Mouse (Mus musculus): Measurements from ENCODE around the gene BC067074. TPM values are rescaled to one million over a fixed set of nuclear protein-coding genes. Genes with fewer than 3 reads are reported as not detected.

BC067074 gene
- total RNA-seq, 2 experiments from 2014 or later = 2.0 to 3.1 TPM

DNA sequence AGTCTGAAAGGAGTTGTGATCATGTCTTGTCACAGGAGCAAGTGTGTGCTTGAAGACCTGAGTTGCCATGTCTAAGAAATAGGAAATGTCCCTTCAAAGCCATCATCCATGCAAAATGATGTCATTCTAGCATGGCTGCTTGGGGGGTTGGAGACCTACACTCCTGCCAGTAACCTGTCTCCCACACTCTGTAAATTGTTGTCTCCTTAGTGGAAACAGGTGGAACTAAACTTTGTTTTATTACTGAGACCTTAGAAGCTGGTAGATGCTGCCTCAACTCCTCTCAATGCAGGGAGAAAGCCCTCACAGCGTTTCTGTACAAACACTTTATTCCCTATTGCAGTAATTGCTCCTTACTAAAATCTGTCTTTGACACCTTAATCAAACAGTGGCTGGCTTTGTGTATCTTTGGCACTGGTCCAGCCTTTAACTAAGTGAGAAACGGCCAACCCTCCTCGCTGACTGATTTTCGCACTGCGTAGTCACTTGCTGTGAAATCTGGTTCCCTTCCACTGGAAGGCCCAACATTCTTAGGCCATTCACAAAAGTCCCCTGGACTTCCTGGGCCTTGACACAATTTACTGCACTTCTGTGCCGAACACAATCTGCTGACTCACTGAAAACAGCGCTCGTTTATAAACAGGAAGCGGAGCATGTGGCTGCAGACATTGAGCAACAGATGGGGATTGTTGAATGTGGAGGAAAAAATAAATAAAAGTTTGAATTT lies 125.0 kb downstream of the BC067074 start:
- intact Hi-C loops (cut with DNase I; ENCODE audit: low total_unique reads) = no loop called here
- DNase-seq = peak; percentile 20

DNA sequence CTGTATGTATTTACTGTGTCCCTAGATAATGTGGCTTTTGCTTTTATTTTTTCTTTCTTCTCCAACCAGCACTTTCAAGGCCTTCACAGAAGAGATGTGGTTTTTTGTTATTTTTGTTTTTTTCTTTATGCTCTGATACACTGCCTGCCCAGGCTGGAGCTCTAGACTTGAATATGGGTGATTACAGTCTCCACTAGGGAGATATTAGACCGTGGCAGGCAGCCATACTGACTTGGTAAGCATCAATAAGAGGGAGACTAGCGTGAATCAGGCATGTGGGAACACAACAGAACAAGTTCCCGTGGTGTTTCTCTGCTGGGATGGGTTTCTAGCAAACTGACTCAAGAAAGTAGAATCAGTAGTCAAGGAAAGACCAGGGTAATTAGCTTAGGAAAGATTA lies 125.7 kb downstream of the BC067074 start:
- intact Hi-C loops (cut with DNase I; ENCODE audit: low total_unique reads) = no loop called here
- no peak for DNase-seq

DNA sequence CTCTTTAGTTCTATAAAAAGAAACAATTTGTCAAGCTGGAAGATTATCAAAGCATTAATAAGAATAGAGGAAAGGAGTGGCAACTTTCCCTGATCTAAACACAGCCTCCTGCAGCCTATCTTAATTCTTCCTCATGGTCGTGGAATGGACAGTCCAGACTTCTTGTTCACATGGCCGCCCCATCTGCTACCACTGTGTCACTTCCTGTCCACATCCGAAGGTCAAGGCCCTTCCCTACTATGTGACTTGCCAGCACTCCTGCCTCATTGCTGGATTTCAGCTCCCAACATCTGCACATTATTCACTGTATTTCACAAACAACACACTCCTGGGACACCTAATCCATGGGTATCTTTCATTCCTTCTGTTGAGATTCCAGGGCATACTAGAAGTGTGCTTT lies 128.5 kb downstream of the BC067074 start:
- intact Hi-C loops (cut with DNase I; ENCODE audit: low total_unique reads) = no loop called here
- no peak for DNase-seq

DNA sequence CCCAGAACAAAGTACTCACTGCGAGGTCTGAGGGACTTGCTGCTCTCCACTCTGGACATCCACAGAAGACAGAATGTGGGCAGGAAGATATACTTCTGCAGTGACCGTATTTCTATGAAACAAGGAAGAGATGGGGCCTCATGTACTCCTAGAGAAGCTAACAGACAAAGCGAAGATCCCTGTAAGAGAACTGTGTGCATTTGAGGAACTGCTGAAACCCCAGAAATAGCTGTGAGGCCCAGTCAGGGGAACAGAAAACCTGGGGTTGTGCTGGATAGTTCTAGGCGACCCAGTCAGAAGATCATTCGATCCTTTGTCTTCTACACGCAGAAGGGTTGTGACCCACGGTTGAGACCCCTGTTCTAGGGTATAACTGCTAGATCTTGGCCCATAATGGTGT lies 130.9 kb downstream of the BC067074 start:
- no peak for DNase-seq
- intact Hi-C loops (cut with DNase I; ENCODE audit: low total_unique reads) = no loop called here

DNA sequence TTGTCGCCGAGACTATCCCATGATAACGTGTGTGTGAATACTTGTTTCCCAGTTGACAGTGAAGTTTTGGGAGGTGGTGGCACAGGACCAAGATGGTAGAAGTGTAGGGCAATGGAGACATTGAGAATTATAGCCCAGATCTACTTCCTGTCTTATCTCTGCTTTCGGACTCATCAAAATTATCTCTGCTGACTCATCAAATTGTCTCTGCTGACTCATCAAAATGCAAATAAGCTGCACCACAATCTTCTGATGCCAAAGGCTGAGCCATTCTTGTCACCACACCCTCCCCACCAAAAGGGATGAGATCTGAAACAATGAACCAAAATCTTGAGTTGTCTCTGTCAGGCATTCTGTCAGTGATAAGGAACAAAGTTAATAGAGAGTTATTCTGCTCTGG lies 132.9 kb downstream of the BC067074 start:
- intact Hi-C loops (cut with DNase I; ENCODE audit: low total_unique reads) = no loop called here
- no peak for DNase-seq

Other genes starting within 250 kb of the BC067074 start
- 10 to 100 TPM; 20.8 to 27.5 TPM for gene Gpx8, start 246.7 kb upstream of the BC067074 start, total RNA-seq (2021)
- not detected for gene Gzma, start 192.2 kb upstream of the BC067074 start, total RNA-seq (2021)
- 1 to 10 TPM; 1.6 to 3.7 TPM for gene Esm1, start 83.5 kb upstream of the BC067074 start, total RNA-seq (2021)
- not detected for gene Gzmk, start 67.3 kb upstream of the BC067074 start, total RNA-seq (2021)